ENCODE assay signal across 17 mouse cellular contexts in genomic region chr17:47703556-47703955, GRCm38 (mm10). TPM values are rescaled to one million over a fixed set of nuclear protein-coding genes. Genes with fewer than 3 reads are reported as not detected.
A peak's percentile ranks its signal among the peaks of the same experiment; 100 is the strongest.
DNase-seq lines count a peak whose midpoint lies in the region; ATAC-seq lines count a peak whose summit lies in the region.
"Had no signal": no experiment of that assay in that cellular context is flagged by ENCODE, and none has a peak within 500 bp of the region (broad histone marks: within the 10 kb centered on the region; RNA-seq: fewer than 3 reads in every experiment).

No protein-coding gene starts in this region.

- no peak for DNase-seq in heart, adult 9 months (ENCODE audit: low spot score in 2 of 2)
- no peak for DNase-seq in lung, adult 18-20 months
- peak; percentile 45 for DNase-seq in ES-CJ7 (ENCODE audit: low read depth, low spot score)
- DNase-seq in ovary, postnatal 10 days (ENCODE audit: low spot score): no peak
- no peak for DNase-seq in cerebellum, adult 8-10 months
- DNase-seq: adrenal gland, postnatal 10 days; B cell, adult 2 months; cerebellum, adult 18-20 months; gastrocnemius, postnatal 25 days; left cerebral cortex, postnatal 4 days had no signal

- H3K27ac ChIP-seq in heart, embryonic 12.5 days (ENCODE audit: poor library complexity, severe bottlenecking): no peak overlapping the region
- peak overlapping the region; percentile 45 for H3K27ac ChIP-seq in lung, embryonic 16.5 days (ENCODE audit: low read length)
- H3K27ac ChIP-seq in embryonic facial prominence, embryonic 12.5 days: no peak overlapping the region
- H3K27ac ChIP-seq: kidney, embryonic 15.5 days; liver, embryonic 15.5 days had no signal

- WGBS in heart, embryonic 12.5 days: 27% methylated on average over 20 of the region's 20 CpGs
- 32% methylated on average over 20 of the region's 20 CpGs for whole genome bisulfite sequencing in lung, embryonic 16.5 days
- WGBS in embryonic facial prominence, embryonic 12.5 days: 21% methylated on average over 20 of the region's 20 CpGs

- ATAC-seq in heart, embryonic 12.5 days (ENCODE audit: insufficient number of reproducible peaks, low FRiP score): no peak
- no peak for ATAC-seq in lung, embryonic 16.5 days (ENCODE audit: low read depth)
- ATAC-seq in embryonic facial prominence, embryonic 12.5 days (ENCODE audit: insufficient number of reproducible peaks, insufficient read depth, low FRiP score, low TSS enrichment): 0 out of 2 replicates have a peak, but pooled peaks have one; percentile 11

- H3K9ac ChIP-seq in heart, embryonic 12.5 days: 0 out of 2 replicates have a peak overlapping the region, but pooled peaks have one; percentile 5
- 0 out of 2 replicates have a peak overlapping the region, but pooled peaks have one; percentile 34 for H3K9ac ChIP-seq in lung, embryonic 16.5 days (ENCODE audit: low read length)
- no peak overlapping the region for H3K9ac ChIP-seq in embryonic facial prominence, embryonic 12.5 days
- H3K9ac ChIP-seq: kidney, embryonic 15.5 days; liver, embryonic 15.5 days had no signal

- peaks cover 52% of the 10 kb centered on the region for H3K27me3 ChIP-seq in heart, embryonic 12.5 days (replicated peaks)
- no peaks in the 10 kb centered on the region for H3K27me3 ChIP-seq in lung, embryonic 16.5 days (ENCODE audit: control insufficient read depth, insufficient read depth, low read depth, low read length)
- peaks cover 15% of the 10 kb centered on the region for H3K27me3 ChIP-seq in embryonic facial prominence, embryonic 12.5 days

- H3K4me1 ChIP-seq in heart, embryonic 12.5 days (replicated peaks): peaks cover 19% of the 10 kb centered on the region
- peaks cover 19% of the 10 kb centered on the region for H3K4me1 ChIP-seq in lung, embryonic 16.5 days (replicated peaks; ENCODE audit: control insufficient read depth, insufficient read depth, low read length)
- peaks cover 11% of the 10 kb centered on the region; the same call in 1 of the 2 replicates for H3K4me1 ChIP-seq in embryonic facial prominence, embryonic 12.5 days

- H3K4me2 ChIP-seq in heart, embryonic 12.5 days: peak overlapping the region; percentile 35
- H3K4me2 ChIP-seq in lung, embryonic 16.5 days (ENCODE audit: low read depth, low read length): peak overlapping the region; percentile 40; the same call in 1 of the 2 replicates
- no peak overlapping the region for H3K4me2 ChIP-seq in embryonic facial prominence, embryonic 12.5 days (replicated peaks)
- H3K4me2 ChIP-seq: kidney, embryonic 15.5 days; liver, embryonic 15.5 days had no signal

- no peaks in the 10 kb centered on the region for H3K9me3 ChIP-seq in heart, embryonic 12.5 days (replicated peaks)
- H3K9me3 ChIP-seq in lung, embryonic 16.5 days (ENCODE audit: control insufficient read depth, low read length): no peaks in the 10 kb centered on the region
- no peaks in the 10 kb centered on the region for H3K9me3 ChIP-seq in embryonic facial prominence, embryonic 12.5 days
- H3K9me3 ChIP-seq: kidney, embryonic 15.5 days; liver, embryonic 15.5 days had no signal

- no peak overlapping the region for H3K4me3 ChIP-seq in heart, embryonic 12.5 days
- 0 out of 2 replicates have a peak overlapping the region, but pooled peaks have one; percentile 1 for H3K4me3 ChIP-seq in lung, embryonic 16.5 days (ENCODE audit: low read length)
- no peak overlapping the region for H3K4me3 ChIP-seq in embryonic facial prominence, embryonic 12.5 days
- H3K4me3 ChIP-seq: kidney, embryonic 15.5 days; liver, embryonic 15.5 days had no signal

- H3K36me3 ChIP-seq in heart, embryonic 12.5 days: peaks cover 32% of the 10 kb centered on the region
- H3K36me3 ChIP-seq in lung, embryonic 16.5 days (ENCODE audit: control insufficient read depth, insufficient read depth, low read length): peaks cover 2% of the 10 kb centered on the region; the same call in 1 of the 2 replicates
- peaks cover 39% of the 10 kb centered on the region for H3K36me3 ChIP-seq in embryonic facial prominence, embryonic 12.5 days
- H3K36me3 ChIP-seq: liver, embryonic 15.5 days had no signal

RNA-seq across cellular contexts. Expression of gene Prickle4, which starts 9.0 kb away (rescaled TPM):
- polyA plus RNA-seq in heart, embryonic 12.5 days (2016; fragmentation: Nextera tagmentation; extraction: Ambion mirVana): 0.56 TPM in 1 of 2 replicates, not detected in the other
- polyA plus RNA-seq in lung, embryonic 16.5 days (2015; fragmentation: Nextera tagmentation; extraction: Ambion mirVana): 0.69 and 0.88 TPM in 2 replicates
- 0.87 and 1.2 TPM in 2 replicates for polyA plus RNA-seq in embryonic facial prominence, embryonic 12.5 days (2016; fragmentation: Nextera tagmentation; extraction: Ambion mirVana)
- polyA plus RNA-seq: liver, embryonic 15.5 days had no signal

RNA-seq across cellular contexts. Expression of gene Gm21981, which starts 9.3 kb away (rescaled TPM):
- polyA plus RNA-seq in heart, embryonic 12.5 days (2016; fragmentation: Nextera tagmentation; extraction: Ambion mirVana): 0.15 and 0.19 TPM in 2 replicates
- 0.26 and 0.41 TPM in 2 replicates for polyA plus RNA-seq in lung, embryonic 16.5 days (2015; fragmentation: Nextera tagmentation; extraction: Ambion mirVana)
- 0.27 and 0.31 TPM in 2 replicates for polyA plus RNA-seq in embryonic facial prominence, embryonic 12.5 days (2016; fragmentation: Nextera tagmentation; extraction: Ambion mirVana)
- polyA plus RNA-seq: liver, embryonic 15.5 days had no signal

RNA-seq across cellular contexts. Expression of gene Frs3, which starts 14.7 kb away (rescaled TPM):
- 4.6 and 5.1 TPM in 2 replicates for polyA plus RNA-seq in heart, embryonic 12.5 days (2016; fragmentation: Nextera tagmentation; extraction: Ambion mirVana)
- polyA plus RNA-seq in lung, embryonic 16.5 days (2015; fragmentation: Nextera tagmentation; extraction: Ambion mirVana): 5.1 TPM in 2 replicates
- 7.3 and 8.0 TPM in 2 replicates for polyA plus RNA-seq in embryonic facial prominence, embryonic 12.5 days (2016; fragmentation: Nextera tagmentation; extraction: Ambion mirVana)

RNA-seq across cellular contexts. Expression of gene Tomm6, which starts 15.4 kb away (rescaled TPM):
- polyA plus RNA-seq in heart, embryonic 12.5 days (2016; fragmentation: Nextera tagmentation; extraction: Ambion mirVana): 352 and 355 TPM in 2 replicates
- polyA plus RNA-seq in lung, embryonic 16.5 days (2015; fragmentation: Nextera tagmentation; extraction: Ambion mirVana): 389 and 399 TPM in 2 replicates
- 397 and 414 TPM in 2 replicates for polyA plus RNA-seq in embryonic facial prominence, embryonic 12.5 days (2016; fragmentation: Nextera tagmentation; extraction: Ambion mirVana)

RNA-seq across cellular contexts. Expression of gene Pgc, which starts 23.1 kb away (rescaled TPM):
- not detected in 2 replicates for polyA plus RNA-seq in heart, embryonic 12.5 days (2016; fragmentation: Nextera tagmentation; extraction: Ambion mirVana)
- polyA plus RNA-seq in lung, embryonic 16.5 days (2015; fragmentation: Nextera tagmentation; extraction: Ambion mirVana): 22.5 and 26.8 TPM in 2 replicates
- polyA plus RNA-seq in embryonic facial prominence, embryonic 12.5 days (2016; fragmentation: Nextera tagmentation; extraction: Ambion mirVana): not detected in 2 replicates
- polyA plus RNA-seq: cortical plate, adult 2 months; heart, postnatal 0 days; liver, embryonic 15.5 days had no signal
